Mouse (Mus musculus) heart, embryonic 10.5 days (tissue): ENCODE data around the gene Lrrc8d. TPM values are rescaled to one million over a fixed set of nuclear protein-coding genes. Genes with fewer than 3 reads are reported as not detected.

Source experiments
- DNase-seq: peaks from one replicate; pipeline ENCODE4 v3.0.0-alpha.2; 2017; ENCODE audit warnings: low spot score
- H3K27ac ChIP-seq: fragments of 300-500 bp; sonication (generic); 2 replicates; pipeline ENCODE4 v1.5.1; 2016; ENCODE audit warnings: mild to moderate bottlenecking
- H3K27me3 ChIP-seq: fragments of 300-500 bp; sonication (generic); 2 replicates; pipeline ENCODE4 v1.6.1; 2016; ENCODE audit warnings: mild to moderate bottlenecking; ENCODE audit not compliant: poor library complexity, insufficient read depth, severe bottlenecking
- H3K36me3 ChIP-seq: fragments of 300-500 bp; sonication (generic); 2 replicates; pipeline ENCODE4 v1.6.1; 2016; ENCODE audit warnings: mild to moderate bottlenecking, moderate library complexity
- H3K4me1 ChIP-seq: fragments of 300-500 bp; sonication (generic); 2 replicates; pipeline ENCODE4 v1.6.1; 2016; ENCODE audit warnings: mild to moderate bottlenecking
- H3K4me3 ChIP-seq: fragments of 300-500 bp; sonication (generic); 2 replicates; pipeline ENCODE4 v1.5.1; 2016; ENCODE audit warnings: mild to moderate bottlenecking, moderate library complexity
- H3K9me3 ChIP-seq: fragments of 300-500 bp; sonication (generic); 2 replicates; pipeline ENCODE4 v1.6.1; 2016; ENCODE audit warnings: mild to moderate bottlenecking, moderate library complexity
- WGBS: fragments of 180-500 bp; shearing (Covaris S2); methylation state at CpG from one replicate; pipeline ENCODE4 v1.1.7; 2016; 5-methylcytosine and 5-hydroxymethylcytosine counted together
- polyA plus RNA-seq: library from polyadenylated mRNA; unstranded; fragments of >200 nt; fragmentation: Nextera tagmentation; extraction: Ambion mirVana; gene quantifications from 2 replicates; pipeline ENCODE4 v1.2.1, GENCODE M21; 2016

Lrrc8d gene
- polyA plus RNA-seq, 1 experiment from 2014 or later = 10.8 TPM

- no peak for DNase-seq
- no peak overlapping the region for H3K27ac ChIP-seq
Measured at GRCm38 (mm10) chr5:105733226-105733625, 33.5 kb downstream of the Lrrc8d start.

GRCm38 (mm10) chr5:105736365-105736764 lies 36.6 kb downstream of the Lrrc8d start:
- Histone ChIP-seq H3K27ac (no peak overlapping the region), H3K36me3 (peaks cover 3% of the 10 kb centered on the region; the same call in 1 of the 2 replicates), H3K9me3 (no peaks in the 10 kb centered on the region), H3K27me3 (peaks cover 27% of the 10 kb centered on the region), H3K4me3 (no peak overlapping the region), H3K4me1 (peaks cover 14% of the 10 kb centered on the region)
- DNase-seq = no peak
- 87% methylated on average over 6 of the region's 6 CpGs for WGBS

More at GRCm38 (mm10) chr5:105733226-105733625, 33.5 kb downstream of the Lrrc8d start:
- WGBS = 74% methylated on average over 6 of the region's 6 CpGs
- Histone ChIP-seq H3K36me3 (no peaks in the 10 kb centered on the region; the same call in 1 of the 2 replicates), H3K9me3 (no peaks in the 10 kb centered on the region), H3K27me3 (peaks cover 46% of the 10 kb centered on the region), H3K4me1 (peaks cover 14% of the 10 kb centered on the region), H3K4me3 (no peak overlapping the region)

- Histone ChIP-seq H3K27ac (no peak overlapping the region), H3K27me3 (peaks cover 27% of the 10 kb centered on the region), H3K4me3 (no peak overlapping the region), H3K9me3 (no peaks in the 10 kb centered on the region), H3K4me1 (peaks cover 7% of the 10 kb centered on the region), H3K36me3 (peaks cover 3% of the 10 kb centered on the region; the same call in 1 of the 2 replicates)
- no peak for DNase-seq
- WGBS = 47% methylated on average over 6 of the region's 6 CpGs
Measured at GRCm38 (mm10) chr5:105737145-105737544, 37.4 kb downstream of the Lrrc8d start.

GRCm38 (mm10) chr5:105740437-105740836 lies 40.7 kb downstream of the Lrrc8d start:
- H3K36me3 ChIP-seq = 0 out of 2 replicates have a peak, but pooled peaks cover 3% of the 10 kb centered on the region
- peaks cover 11% of the 10 kb centered on the region for H3K4me1 ChIP-seq
- no peak for DNase-seq
- 82% methylated on average over 7 of the region's 7 CpGs for WGBS
- H3K9me3 ChIP-seq = no peaks in the 10 kb centered on the region
- H3K27me3 ChIP-seq = peaks cover 4% of the 10 kb centered on the region; the same call in 1 of the 2 replicates
- no peak overlapping the region for H3K4me3 ChIP-seq
- H3K27ac ChIP-seq = no peak overlapping the region

GRCm38 (mm10) chr5:105742641-105743040 lies 42.9 kb downstream of the Lrrc8d start:
- H3K36me3 ChIP-seq = 0 out of 2 replicates have a peak, but pooled peaks cover 3% of the 10 kb centered on the region
- no peak overlapping the region for H3K4me3 ChIP-seq
- peaks cover 17% of the 10 kb centered on the region for H3K4me1 ChIP-seq
- DNase-seq = no peak
- no peaks in the 10 kb centered on the region for H3K9me3 ChIP-seq
- 80% methylated on average over 5 of the region's 5 CpGs for WGBS
- H3K27me3 ChIP-seq = peaks cover 4% of the 10 kb centered on the region; the same call in 1 of the 2 replicates
- no peak overlapping the region for H3K27ac ChIP-seq

- Histone ChIP-seq H3K27ac (no peak overlapping the region), H3K9me3 (no peaks in the 10 kb centered on the region), H3K4me3 (no peak overlapping the region), H3K4me1 (peaks cover 17% of the 10 kb centered on the region), H3K27me3 (peaks cover 10% of the 10 kb centered on the region; the same call in 1 of the 2 replicates), H3K36me3 (no peaks in the 10 kb centered on the region)
- DNase-seq = peak; percentile 73
- WGBS = 58% methylated on average over 11 of the region's 11 CpGs
Measured at GRCm38 (mm10) chr5:105745324-105745723, 45.6 kb downstream of the Lrrc8d start.

GRCm38 (mm10) chr5:105745927-105746454 lies 46.2 kb downstream of the Lrrc8d start:
- Histone ChIP-seq H3K9me3 (no peaks in the 10 kb centered on the region), H3K4me3 (no peak overlapping the region), H3K36me3 (no peaks in the 10 kb centered on the region), H3K4me1 (peaks cover 17% of the 10 kb centered on the region), H3K27ac (no peak overlapping the region), H3K27me3 (peaks cover 12% of the 10 kb centered on the region; the same call in 1 of the 2 replicates)
- WGBS = 88% methylated on average over 5 of the region's 5 CpGs
- peak; percentile 58 for DNase-seq

GRCm38 (mm10) chr5:105754803-105755202 lies 55.0 kb downstream of the Lrrc8d start:
- no peaks in the 10 kb centered on the region for H3K36me3 ChIP-seq
- peaks cover 37% of the 10 kb centered on the region for H3K27me3 ChIP-seq
- peaks cover 27% of the 10 kb centered on the region for H3K4me1 ChIP-seq
- H3K4me3 ChIP-seq = no peak overlapping the region
- H3K9me3 ChIP-seq = no peaks in the 10 kb centered on the region
- DNase-seq = no peak
- 28% methylated on average over 8 of the region's 8 CpGs for WGBS
- no peak overlapping the region for H3K27ac ChIP-seq

GRCm38 (mm10) chr5:105755491-105755890 lies 55.7 kb downstream of the Lrrc8d start:
- DNase-seq = no peak
- H3K9me3 ChIP-seq = no peaks in the 10 kb centered on the region
- peaks cover 37% of the 10 kb centered on the region for H3K27me3 ChIP-seq
- WGBS = 79% methylated on average over 6 of the region's 6 CpGs
- H3K36me3 ChIP-seq = no peaks in the 10 kb centered on the region
- H3K4me1 ChIP-seq = peaks cover 27% of the 10 kb centered on the region
- H3K4me3 ChIP-seq = no peak overlapping the region
- no peak overlapping the region for H3K27ac ChIP-seq

- Histone ChIP-seq H3K27ac (no peak overlapping the region), H3K36me3 (no peaks in the 10 kb centered on the region), H3K4me3 (no peak overlapping the region), H3K27me3 (peaks cover 42% of the 10 kb centered on the region), H3K9me3 (no peaks in the 10 kb centered on the region), H3K4me1 (peaks cover 44% of the 10 kb centered on the region)
- 82% methylated on average over 17 of the region's 17 CpGs for WGBS
- no peak for DNase-seq
Measured at GRCm38 (mm10) chr5:105757978-105758377, 58.2 kb downstream of the Lrrc8d start.

- Histone ChIP-seq H3K27ac (no peak overlapping the region), H3K36me3 (no peaks in the 10 kb centered on the region), H3K4me3 (no peak overlapping the region), H3K4me1 (peaks cover 44% of the 10 kb centered on the region), H3K27me3 (peaks cover 42% of the 10 kb centered on the region), H3K9me3 (no peaks in the 10 kb centered on the region)
- DNase-seq = no peak
- whole genome bisulfite sequencing = 87% methylated on average over 9 of the region's 9 CpGs
Measured at GRCm38 (mm10) chr5:105758866-105759265, 59.1 kb downstream of the Lrrc8d start.

- 25% methylated on average over 11 of the region's 11 CpGs for WGBS
- Histone ChIP-seq H3K27me3 (peaks cover 40% of the 10 kb centered on the region), H3K36me3 (no peaks in the 10 kb centered on the region), H3K9me3 (no peaks in the 10 kb centered on the region), H3K4me1 (peaks cover 20% of the 10 kb centered on the region), H3K4me3 (no peak overlapping the region), H3K27ac (no peak overlapping the region)
- DNase-seq = peak; percentile 79
Measured at GRCm38 (mm10) chr5:105761848-105762482, 62.2 kb downstream of the Lrrc8d start.

- Histone ChIP-seq H3K36me3 (no peaks in the 10 kb centered on the region), H3K27me3 (peaks cover 27% of the 10 kb centered on the region), H3K4me3 (no peak overlapping the region), H3K4me1 (peaks cover 25% of the 10 kb centered on the region), H3K9me3 (no peaks in the 10 kb centered on the region), H3K27ac (no peak overlapping the region)
- 91% methylated on average over 10 of the region's 10 CpGs for WGBS
- DNase-seq = no peak
Measured at GRCm38 (mm10) chr5:105764369-105764768, 64.6 kb downstream of the Lrrc8d start.
